Mouse (Mus musculus) intestine, embryonic 16.5 days (tissue): ENCODE measurements around the gene Gm20388. TPM values are rescaled to one million over a fixed set of nuclear protein-coding genes. Genes with fewer than 3 reads are reported as not detected.

ENCODE experiments used
- ATAC-seq: fragments of 200-750 bp; cut with Nextera tagmentation; 2 replicates; pipeline ENCODE4 v1.8.0; 2017; ENCODE audit warnings: moderate TSS enrichment, moderate library complexity
- H3K27ac ChIP-seq: fragments of 300-500 bp; sonication (generic); 2 replicates; pipeline ENCODE4 v1.5.1; 2014; ENCODE audit warnings: mild to moderate bottlenecking, low read length
- H3K27me3 ChIP-seq: fragments of 300-500 bp; sonication (generic); replicated peaks from 2 replicates; pipeline ENCODE4 v1.6.1; 2014; ENCODE audit warnings: low read length, control low read depth, mixed read lengths; ENCODE audit not compliant: control insufficient read depth, insufficient read depth
- H3K36me3 ChIP-seq: fragments of 300-500 bp; sonication (generic); 2 replicates; pipeline ENCODE4 v1.6.1; 2014; ENCODE audit warnings: low read length, control low read depth; ENCODE audit not compliant: control insufficient read depth, insufficient read depth
- H3K4me1 ChIP-seq: fragments of 300-500 bp; sonication (generic); 2 replicates; pipeline ENCODE4 v1.6.1; 2014; ENCODE audit warnings: low read length, control low read depth, mixed read lengths; ENCODE audit not compliant: control insufficient read depth, insufficient read depth
- H3K4me2 ChIP-seq: fragments of 300-500 bp; sonication (generic); 2 replicates; pipeline ENCODE4 v1.6.1; 2014; ENCODE audit warnings: low read depth, low read length, control low read depth
- H3K4me3 ChIP-seq: fragments of 300-500 bp; sonication (generic); 2 replicates; pipeline ENCODE4 v1.5.1; 2014; ENCODE audit warnings: mild to moderate bottlenecking, low read length
- H3K9ac ChIP-seq: fragments of 300-500 bp; sonication (generic); 2 replicates; pipeline ENCODE4 v1.6.1; 2014; ENCODE audit warnings: low read depth, low read length
- H3K9me3 ChIP-seq: fragments of 300-500 bp; sonication (generic); 2 replicates; pipeline ENCODE4 v1.6.1; 2016; ENCODE audit warnings: low read length, control low read depth; ENCODE audit not compliant: control insufficient read depth
- WGBS: fragments of 180-500 bp; shearing (Covaris S2); extraction: QIAGEN DNeasy Blood & Tissue Kit; methylation state at CpG from one replicate; pipeline ENCODE4 v1.1.7; 2014; 5-methylcytosine and 5-hydroxymethylcytosine counted together
- polyA plus RNA-seq: library from polyadenylated mRNA; unstranded; fragments of >200 nt; fragmentation: Nextera tagmentation; extraction: Ambion mirVana; gene quantifications from 2 replicates; pipeline ENCODE4 v1.2.1, GENCODE M21; 2015

The Gm20388 gene
- polyA plus RNA-seq, 1 experiment from 2014 or later, result 5.8 TPM

DNA sequence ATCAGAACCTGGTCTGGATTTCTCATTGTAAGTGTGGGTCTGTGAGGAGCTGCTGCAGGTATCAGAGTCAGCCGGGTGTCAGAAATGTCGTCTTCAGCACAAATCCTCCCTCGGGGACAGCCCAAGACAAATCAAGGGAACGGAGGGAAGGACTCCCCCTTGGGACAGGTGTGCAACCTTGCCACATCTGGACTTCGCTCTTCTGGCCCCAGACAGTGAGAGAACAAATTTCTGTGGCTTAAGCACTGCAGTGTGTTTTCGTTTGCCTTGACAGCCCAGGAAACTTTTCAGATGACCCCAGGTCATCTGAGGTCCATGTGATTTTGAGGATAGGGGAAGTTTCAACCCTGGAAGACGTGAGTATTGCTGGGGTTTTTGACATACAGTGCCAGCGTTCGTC is 1440.2 kb downstream of the Gm20388 start:
- H3K9me3 ChIP-seq, result no peaks in the 10 kb centered on the region
- no peak overlapping the region for H3K4me3 ChIP-seq
- ATAC-seq, result no peak
- H3K27me3 ChIP-seq, result no peaks in the 10 kb centered on the region; the same call in 1 of the 2 replicates
- H3K27ac ChIP-seq, result no peak overlapping the region
- H3K9ac ChIP-seq, result no peak overlapping the region
- 71% methylated on average over 9 of the region's 9 CpGs for WGBS
- no peaks in the 10 kb centered on the region for H3K36me3 ChIP-seq
- no peak overlapping the region for H3K4me2 ChIP-seq
- peaks cover 3% of the 10 kb centered on the region; the same call in 1 of the 2 replicates for H3K4me1 ChIP-seq

DNA sequence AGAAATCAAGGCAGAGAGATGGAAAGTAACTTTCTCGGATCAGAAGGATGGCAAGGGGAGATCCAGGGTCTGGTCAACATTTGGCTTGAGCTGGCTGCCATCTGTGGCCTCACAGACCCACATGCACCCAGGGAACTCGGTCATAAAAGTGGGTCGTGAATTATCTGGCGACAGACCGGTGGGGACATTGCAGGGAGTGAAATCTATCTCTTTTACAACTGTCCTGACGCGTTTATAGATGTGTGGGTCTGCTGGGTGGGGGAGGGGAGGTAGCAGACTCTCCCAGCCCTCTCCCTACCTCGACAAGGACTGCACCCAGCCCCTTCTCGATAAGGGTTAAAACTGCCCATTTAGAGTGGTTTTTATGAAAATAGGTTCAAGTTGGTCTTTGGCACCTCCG is 1444.2 kb downstream of the Gm20388 start:
- Histone ChIP-seq H3K4me3 (no peak overlapping the region), H3K4me1 (peaks cover 14% of the 10 kb centered on the region), H3K9me3 (no peaks in the 10 kb centered on the region), H3K27me3 (peaks cover 4% of the 10 kb centered on the region; the same call in 1 of the 2 replicates), H3K27ac (no peak overlapping the region), H3K36me3 (no peaks in the 10 kb centered on the region), H3K4me2 (no peak overlapping the region), H3K9ac (no peak overlapping the region)
- ATAC-seq, result no peak
- WGBS, result 37% methylated on average over 10 of the region's 10 CpGs

DNA sequence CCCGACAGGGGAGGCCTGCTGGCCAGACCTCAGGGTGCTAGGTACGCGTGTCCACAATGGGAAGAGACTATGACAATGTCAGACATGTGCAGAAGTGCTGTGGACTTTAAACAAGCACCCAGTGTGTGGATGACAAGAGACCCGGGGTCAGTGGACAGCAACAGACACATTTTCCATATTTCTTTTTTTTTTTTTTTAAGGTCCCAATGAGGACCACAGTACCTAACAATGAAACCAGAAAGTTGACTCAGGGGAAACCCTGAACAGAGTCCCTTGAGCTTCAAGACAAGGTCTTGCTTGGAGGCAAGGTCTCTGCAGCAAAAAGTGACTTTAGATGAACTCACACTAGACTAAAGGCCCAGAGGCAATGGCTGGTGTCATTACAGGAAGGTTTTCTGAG is 1446.8 kb downstream of the Gm20388 start:
- Histone ChIP-seq H3K9me3 (0 out of 2 replicates have a peak, but pooled peaks cover under 1% of the 10 kb centered on the region), H3K27ac (no peak overlapping the region), H3K9ac (no peak overlapping the region), H3K4me2 (no peak overlapping the region), H3K27me3 (peaks cover 17% of the 10 kb centered on the region; the same call in 1 of the 2 replicates), H3K4me1 (peaks cover 20% of the 10 kb centered on the region), H3K36me3 (no peaks in the 10 kb centered on the region), H3K4me3 (no peak overlapping the region)
- WGBS, result 91% methylated on average over 4 of the region's 4 CpGs
- ATAC-seq, result no peak

- Histone ChIP-seq H3K9me3 (peaks cover 5% of the 10 kb centered on the region), H3K9ac (no peak overlapping the region), H3K4me1 (peaks cover 20% of the 10 kb centered on the region), H3K27me3 (peaks cover 20% of the 10 kb centered on the region; the same call in 1 of the 2 replicates), H3K4me3 (no peak overlapping the region), H3K4me2 (no peak overlapping the region), H3K36me3 (no peaks in the 10 kb centered on the region), H3K27ac (no peak overlapping the region; the same call in 1 of the 2 replicates)
- 39% methylated on average over 4 of the region's 4 CpGs for WGBS
- ATAC-seq, result peak; percentile 55
Observed at GRCm38 (mm10) chr8:121358609-121359008, 1448.0 kb downstream of the Gm20388 start.

GRCm38 (mm10) chr8:121359131-121359981 is 1448.7 kb downstream of the Gm20388 start:
- WGBS, result 8% methylated on average over 20 of the region's 20 CpGs
- peak overlapping the region; percentile 27; the same call in 1 of the 2 replicates for H3K9ac ChIP-seq
- peaks cover 26% of the 10 kb centered on the region; the same call in 1 of the 2 replicates for H3K27me3 ChIP-seq
- peaks cover 5% of the 10 kb centered on the region for H3K9me3 ChIP-seq
- peaks cover 20% of the 10 kb centered on the region for H3K4me1 ChIP-seq
- H3K27ac ChIP-seq, result peak overlapping the region; percentile 60; the same call in 1 of the 2 replicates
- H3K4me2 ChIP-seq, result peak overlapping the region; percentile 26
- H3K4me3 ChIP-seq, result no peak overlapping the region
- no peaks in the 10 kb centered on the region for H3K36me3 ChIP-seq
- peak; percentile 80 for ATAC-seq

DNA sequence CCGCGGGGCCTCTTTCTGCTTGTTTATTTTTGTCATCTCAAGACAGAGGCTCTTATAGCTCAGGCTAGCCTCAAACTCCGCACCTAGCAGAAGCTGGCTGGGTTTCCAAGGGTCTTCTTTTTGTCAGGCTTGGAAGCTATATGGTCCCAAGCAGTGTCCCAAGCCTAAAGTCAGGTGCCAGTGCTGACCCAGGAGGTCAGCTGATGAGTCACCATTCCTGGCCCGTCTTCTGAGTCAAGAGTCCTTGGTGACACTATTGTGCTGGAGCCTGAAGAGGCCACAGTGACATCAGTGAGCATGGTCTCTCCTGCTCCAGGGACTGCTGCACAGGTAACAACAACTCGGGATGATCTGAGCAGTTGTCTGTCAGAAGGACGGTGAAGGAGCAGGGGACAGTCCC is 1449.4 kb downstream of the Gm20388 start:
- H3K27ac ChIP-seq, result no peak overlapping the region
- peaks cover 5% of the 10 kb centered on the region for H3K9me3 ChIP-seq
- WGBS, result 39% methylated on average over 6 of the region's 6 CpGs
- H3K4me3 ChIP-seq, result no peak overlapping the region
- H3K9ac ChIP-seq, result 0 out of 2 replicates have a peak overlapping the region, but pooled peaks have one; percentile 18
- H3K4me2 ChIP-seq, result no peak overlapping the region
- peaks cover 29% of the 10 kb centered on the region; the same call in 1 of the 2 replicates for H3K27me3 ChIP-seq
- H3K36me3 ChIP-seq, result no peaks in the 10 kb centered on the region
- H3K4me1 ChIP-seq, result peaks cover 20% of the 10 kb centered on the region
- peak; percentile 6 for ATAC-seq

GRCm38 (mm10) chr8:121361166-121361565 is 1450.5 kb downstream of the Gm20388 start:
- Histone ChIP-seq H3K9me3 (peaks cover 5% of the 10 kb centered on the region), H3K27me3 (peaks cover 29% of the 10 kb centered on the region; the same call in 1 of the 2 replicates), H3K27ac (no peak overlapping the region), H3K36me3 (no peaks in the 10 kb centered on the region), H3K4me3 (no peak overlapping the region), H3K4me1 (peaks cover 20% of the 10 kb centered on the region), H3K9ac (no peak overlapping the region), H3K4me2 (no peak overlapping the region)
- no peak for ATAC-seq
- 73% methylated on average over 8 of the region's 8 CpGs for WGBS

GRCm38 (mm10) chr8:121364646-121365045 is 1454.0 kb downstream of the Gm20388 start:
- WGBS, result 80% methylated on average over 6 of the region's 6 CpGs
- Histone ChIP-seq H3K4me2 (no peak overlapping the region), H3K4me3 (no peak overlapping the region), H3K9ac (no peak overlapping the region), H3K9me3 (peaks cover 5% of the 10 kb centered on the region), H3K27me3 (peaks cover 31% of the 10 kb centered on the region; the same call in 1 of the 2 replicates), H3K36me3 (no peaks in the 10 kb centered on the region), H3K4me1 (peaks cover 17% of the 10 kb centered on the region), H3K27ac (no peak overlapping the region)
- ATAC-seq, result no peak

GRCm38 (mm10) chr8:121365150-121365549 is 1454.5 kb downstream of the Gm20388 start:
- H3K27me3 ChIP-seq, result peaks cover 31% of the 10 kb centered on the region; the same call in 1 of the 2 replicates
- H3K36me3 ChIP-seq, result no peaks in the 10 kb centered on the region
- peaks cover 12% of the 10 kb centered on the region for H3K4me1 ChIP-seq
- no peak overlapping the region for H3K4me3 ChIP-seq
- ATAC-seq, result peak; percentile 76
- 76% methylated on average over 3 of the region's 3 CpGs for WGBS
- H3K4me2 ChIP-seq, result no peak overlapping the region
- H3K9ac ChIP-seq, result no peak overlapping the region
- peaks cover 5% of the 10 kb centered on the region for H3K9me3 ChIP-seq
- H3K27ac ChIP-seq, result no peak overlapping the region
